Mouse (Mus musculus) embryonic facial prominence, embryonic 12.5 days (tissue): Measurements from ENCODE around the gene Prss1. TPM values are rescaled to one million over a fixed set of nuclear protein-coding genes. Genes with fewer than 3 reads are reported as not detected.
"Not testable (repeated sequence)": the region's sequence is repeated elsewhere in the genome, so short reads cannot be mapped to it uniquely, and the experiment has no call there.

Experiments
- ATAC-seq: fragments of 200-750 bp; cut with Nextera tagmentation; 2 replicates; pipeline ENCODE4 v1.8.0; 2017; ENCODE audit not compliant: insufficient number of reproducible peaks, insufficient read depth, low FRiP score, low TSS enrichment
- H3K27ac ChIP-seq: fragments of 300-500 bp; sonication (generic); 2 replicates; pipeline ENCODE4 v1.5.1; 2016; ENCODE audit warnings: mild to moderate bottlenecking
- H3K27me3 ChIP-seq: fragments of 300-500 bp; sonication (generic); 2 replicates; pipeline ENCODE4 v1.6.1; 2016; ENCODE audit warnings: mild to moderate bottlenecking, moderate library complexity
- H3K36me3 ChIP-seq: fragments of 300-500 bp; sonication (generic); 2 replicates; pipeline ENCODE4 v1.6.1; 2016; ENCODE audit warnings: mild to moderate bottlenecking
- H3K4me1 ChIP-seq: fragments of 300-500 bp; sonication (generic); 2 replicates; pipeline ENCODE4 v1.6.1; 2016
- H3K4me2 ChIP-seq: fragments of 300-500 bp; sonication (generic); replicated peaks from 2 replicates; pipeline ENCODE4 v1.6.1; 2016; ENCODE audit warnings: mild to moderate bottlenecking, moderate library complexity
- H3K4me3 ChIP-seq: fragments of 300-500 bp; sonication (generic); 2 replicates; pipeline ENCODE4 v1.5.1; 2016; ENCODE audit warnings: mild to moderate bottlenecking
- H3K9ac ChIP-seq: fragments of 300-500 bp; sonication (generic); 2 replicates; pipeline ENCODE4 v1.6.1; 2016; ENCODE audit warnings: mild to moderate bottlenecking, moderate library complexity
- H3K9me3 ChIP-seq: fragments of 300-500 bp; sonication (generic); 2 replicates; pipeline ENCODE4 v1.6.1; 2016; ENCODE audit warnings: mild to moderate bottlenecking, moderate library complexity
- WGBS: fragments of 180-500 bp; shearing (Covaris S2); methylation state at CpG from one replicate; pipeline ENCODE4 v1.1.7; 2016; 5-methylcytosine and 5-hydroxymethylcytosine counted together
- polyA plus RNA-seq: library from polyadenylated mRNA; unstranded; fragments of >200 nt; fragmentation: Nextera tagmentation; extraction: Ambion mirVana; gene quantifications from 2 replicates; pipeline ENCODE4 v1.2.1, GENCODE M21; 2016

Gene Prss1
- polyA plus RNA-seq: not detected in 2 replicates

- not testable (repeated sequence) for H3K36me3 ChIP-seq, H3K4me1 ChIP-seq, H3K9ac ChIP-seq, H3K4me2 ChIP-seq, H3K4me3 ChIP-seq, H3K9me3 ChIP-seq, ATAC-seq, H3K27me3 ChIP-seq, H3K27ac ChIP-seq
Measured at GRCm38 (mm10) chr6:41458632-41459031, at the start of gene Prss1. Gene Prss1 (plus strand): TSS chr6:41458932.

GRCm38 (mm10) chr6:41442261-41442660, 16.5 kb upstream of the Prss1 start:
- ATAC-seq, H3K4me2 ChIP-seq, H3K27ac ChIP-seq, H3K4me1 ChIP-seq, H3K4me3 ChIP-seq, H3K27me3 ChIP-seq, H3K9me3 ChIP-seq, H3K9ac ChIP-seq, H3K36me3 ChIP-seq: not testable (repeated sequence)
- WGBS: 85% methylated on average over 2 of the region's 2 CpGs

GRCm38 (mm10) chr6:41446045-41446444, 12.7 kb upstream of the Prss1 start, which contains the start of gene Gm10334:
Gene Gm10334 (minus strand): TSS chr6:41446145.
- H3K36me3 ChIP-seq, ATAC-seq, H3K27ac ChIP-seq, H3K4me2 ChIP-seq, H3K4me1 ChIP-seq, H3K9me3 ChIP-seq, H3K27me3 ChIP-seq, H3K4me3 ChIP-seq, H3K9ac ChIP-seq: not testable (repeated sequence)

- ATAC-seq: no peak
- no peaks in the 10 kb centered on the region for H3K27me3 ChIP-seq
Measured at GRCm38 (mm10) chr6:41499374-41499773, 40.6 kb downstream of the Prss1 start.

GRCm38 (mm10) chr6:41504915-41505314, 46.2 kb downstream of the Prss1 start:
- no peaks in the 10 kb centered on the region for H3K27me3 ChIP-seq
- no peak overlapping the region for H3K4me2 ChIP-seq
- no peak overlapping the region for H3K27ac ChIP-seq
- no peaks in the 10 kb centered on the region for H3K9me3 ChIP-seq
- H3K4me3 ChIP-seq: no peak overlapping the region
- no peaks in the 10 kb centered on the region for H3K36me3 ChIP-seq
- 78% methylated on average over 2 of the region's 2 CpGs for WGBS
- no peaks in the 10 kb centered on the region for H3K4me1 ChIP-seq
- no peak for ATAC-seq
- H3K9ac ChIP-seq: no peak overlapping the region

More at GRCm38 (mm10) chr6:41499374-41499773, 40.6 kb downstream of the Prss1 start:
- WGBS: 86% methylated on average over 3 of the region's 3 CpGs
- H3K4me2 ChIP-seq: no peak overlapping the region
- no peak overlapping the region for H3K4me3 ChIP-seq
- no peaks in the 10 kb centered on the region for H3K4me1 ChIP-seq
- H3K9ac ChIP-seq: no peak overlapping the region
- no peaks in the 10 kb centered on the region for H3K36me3 ChIP-seq
- H3K9me3 ChIP-seq: no peaks in the 10 kb centered on the region
- no peak overlapping the region for H3K27ac ChIP-seq

GRCm38 (mm10) chr6:41505323-41505722, 46.6 kb downstream of the Prss1 start:
- no peaks in the 10 kb centered on the region for H3K4me1 ChIP-seq
- H3K27ac ChIP-seq: no peak overlapping the region
- H3K36me3 ChIP-seq: no peaks in the 10 kb centered on the region
- H3K9ac ChIP-seq: no peak overlapping the region
- H3K4me2 ChIP-seq: no peak overlapping the region
- no peaks in the 10 kb centered on the region for H3K9me3 ChIP-seq
- H3K27me3 ChIP-seq: no peaks in the 10 kb centered on the region
- WGBS: 72% methylated on average over 6 of the region's 6 CpGs
- ATAC-seq: no peak
- H3K4me3 ChIP-seq: no peak overlapping the region

Other genes with a start within 250 kb of the Prss1 start
- not detected in 2 replicates for gene Try4, start 156.7 kb upstream of the Prss1 start, polyA plus RNA-seq
- gene Try5, start 142.1 kb upstream of the Prss1 start, polyA plus RNA-seq: not detected in 2 replicates
- gene Try10, start 104.8 kb upstream of the Prss1 start, polyA plus RNA-seq: not detected in 2 replicates
- 0.23 TPM in 1 of 2 replicates, not detected in the other for gene Prss3, start 81.3 kb upstream of the Prss1 start, polyA plus RNA-seq
- gene Gm5771, start 66.6 kb upstream of the Prss1 start, polyA plus RNA-seq: not detected in 2 replicates
- gene Gm10334, start 12.8 kb upstream of the Prss1 start, polyA plus RNA-seq: 0.34 and 0.60 TPM in 2 replicates
- gene Prss2, start 62.9 kb downstream of the Prss1 start, polyA plus RNA-seq: not detected in 2 replicates
- gene Ephb6, start 146.6 kb downstream of the Prss1 start, polyA plus RNA-seq: 25.9 and 27.2 TPM in 2 replicates
- 0.55 and 1.2 TPM in 2 replicates for gene Trpv6, start 177.5 kb downstream of the Prss1 start, polyA plus RNA-seq
- not detected in 2 replicates for gene Trpv5, start 221.8 kb downstream of the Prss1 start, polyA plus RNA-seq
- gene Llcfc1, start 225.5 kb downstream of the Prss1 start, polyA plus RNA-seq: not detected in 2 replicates
- 7.4 and 11.1 TPM in 2 replicates for gene Kel, start 245.4 kb downstream of the Prss1 start, polyA plus RNA-seq